Mouse (Mus musculus) midbrain, postnatal 0 days (tissue): ENCODE measurements at regions not wholly inside any gene's neighbourhood (a gene's known extent, or its start where the extent isn't known, plus 50 kb on each side); places are given as distances from the start of the nearest gene placed in this dataset.

Experiments used
- ATAC-seq: fragments of 200-750 bp; cut with Nextera tagmentation; 2 replicates; pipeline ENCODE4 v1.8.0; 2017; ENCODE audit warnings: moderate number of reproducible peaks, mild to moderate bottlenecking, moderate TSS enrichment, moderate library complexity; ENCODE audit not compliant: low FRiP score
- DNase-seq: peaks from one replicate; pipeline ENCODE4 v3.0.0-alpha.2; 2015; ENCODE audit warnings: low spot score
- H3K27ac ChIP-seq: fragments of 300-500 bp; sonication (generic); 2 replicates; pipeline ENCODE4 v1.5.1; 2014; ENCODE audit warnings: low read depth, mild to moderate bottlenecking, low read length, mixed read lengths
- H3K27me3 ChIP-seq: fragments of 300-500 bp; sonication (generic); 2 replicates; pipeline ENCODE4 v1.6.1; 2014; ENCODE audit warnings: low read length, control low read depth, mixed read lengths; ENCODE audit not compliant: insufficient read depth
- H3K36me3 ChIP-seq: fragments of 300-500 bp; sonication (generic); 2 replicates; pipeline ENCODE4 v1.6.1; 2014; ENCODE audit warnings: low read length, control low read depth, mixed read lengths; ENCODE audit not compliant: insufficient read depth
- H3K4me1 ChIP-seq: fragments of 300-500 bp; sonication (generic); 2 replicates; pipeline ENCODE4 v1.6.1; 2014; ENCODE audit warnings: mild to moderate bottlenecking, control low read depth, antibody characterized with exemption, low read length, mixed read lengths; ENCODE audit not compliant: insufficient read depth
- H3K4me2 ChIP-seq: fragments of 300-500 bp; sonication (generic); 2 replicates; pipeline ENCODE4 v1.6.1; 2014; ENCODE audit warnings: low read depth, mild to moderate bottlenecking, low read length, mixed read lengths; ENCODE audit not compliant: poor library complexity, severe bottlenecking
- H3K4me3 ChIP-seq: fragments of 300-500 bp; sonication (generic); 2 replicates; pipeline ENCODE4 v1.5.1; 2014; ENCODE audit warnings: low read depth, mild to moderate bottlenecking, low read length, moderate library complexity
- H3K9ac ChIP-seq: fragments of 300-500 bp; sonication (generic); replicated peaks from 2 replicates; pipeline ENCODE4 v1.6.1; 2014; ENCODE audit warnings: mild to moderate bottlenecking, low read length, moderate library complexity, mixed read lengths; ENCODE audit not compliant: poor library complexity, severe bottlenecking
- H3K9me3 ChIP-seq: fragments of 300-500 bp; sonication (generic); 2 replicates; pipeline ENCODE4 v1.6.1; 2016; ENCODE audit warnings: low read length, control low read depth
- CTCF ChIP-seq: IDR thresholded peaks from 2 replicates; pipeline ENCODE4 v1.5.1; 2016; ENCODE audit warnings: antibody characterized with exemption, mild to moderate bottlenecking
- WGBS: fragments of 180-500 bp; shearing (Covaris S2); extraction: QIAGEN DNeasy Blood & Tissue Kit; methylation state at CpG from one replicate; pipeline ENCODE4 v1.1.7; 2014; 5-methylcytosine and 5-hydroxymethylcytosine counted together

DNA sequence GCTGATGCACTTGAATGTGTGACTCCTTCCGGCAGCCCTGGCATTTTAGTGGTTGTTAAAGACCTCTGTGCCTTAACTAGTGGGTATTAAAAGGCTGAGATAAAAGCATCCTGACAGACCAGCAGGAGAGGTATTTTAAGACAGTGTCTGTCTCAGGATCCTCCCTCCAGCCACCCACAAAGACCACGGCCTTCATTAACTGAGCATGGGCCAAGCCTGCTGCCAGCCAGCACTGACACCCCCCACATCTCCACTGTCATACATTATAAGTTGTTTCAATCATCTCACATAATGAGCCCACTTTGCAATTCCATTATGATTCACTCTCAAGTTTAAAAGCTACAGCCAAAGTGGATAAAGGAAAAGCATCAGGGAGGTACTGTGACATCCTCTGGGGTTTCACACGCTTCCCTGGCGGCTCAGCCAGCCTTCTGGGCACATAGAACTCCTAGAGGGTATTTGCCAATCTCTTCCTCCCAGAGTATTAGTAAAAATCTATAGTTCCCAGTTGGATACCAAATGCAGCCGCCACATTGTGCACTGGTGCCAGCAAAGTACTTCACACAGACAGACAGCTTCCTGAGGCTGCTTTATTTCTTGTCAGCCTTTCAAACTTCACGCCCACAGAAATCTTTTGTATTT lies 333.8 kb downstream of the Olfr1505 start:
- Histone ChIP-seq H3K27me3 (no peaks in the 10 kb centered on the region), H3K27ac (no peak overlapping the region), H3K4me1 (0 out of 2 replicates have a peak, but pooled peaks cover 5% of the 10 kb centered on the region), H3K4me2 (no peak overlapping the region), H3K4me3 (no peak overlapping the region), H3K9ac (no peak overlapping the region), H3K36me3 (no peaks in the 10 kb centered on the region), H3K9me3 (no peaks in the 10 kb centered on the region)
- no peak for TF ChIP-seq CTCF
- DNase-seq (peak; percentile 67), ATAC-seq (no peak)
- 30% methylated on average over 6 of the region's 6 CpGs for WGBS

DNA sequence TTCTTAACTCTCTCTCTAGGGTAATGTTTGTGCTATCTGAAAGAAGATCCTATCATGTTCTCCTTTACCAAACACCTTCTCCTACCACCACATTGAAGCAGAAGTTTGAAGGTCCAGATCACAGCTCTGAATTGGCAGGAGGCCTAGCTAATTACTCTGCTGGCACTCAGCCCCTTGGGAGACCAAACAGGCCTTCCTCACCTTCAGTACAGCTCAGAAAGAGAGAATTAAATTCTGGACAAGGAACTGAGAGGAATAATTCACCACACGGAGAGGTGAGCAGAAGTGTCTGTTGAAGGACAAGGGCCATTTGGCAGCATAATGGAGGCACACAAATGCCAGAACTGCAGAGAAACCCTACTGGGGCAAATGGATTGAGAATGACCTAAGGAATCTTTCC lies 334.6 kb downstream of the Olfr1505 start:
- H3K27me3 ChIP-seq: no peaks in the 10 kb centered on the region
- H3K9me3 ChIP-seq: no peaks in the 10 kb centered on the region
- TF ChIP-seq CTCF: no peak
- no peak overlapping the region for H3K4me2 ChIP-seq
- no peak overlapping the region for H3K4me3 ChIP-seq
- H3K4me1 ChIP-seq: 0 out of 2 replicates have a peak, but pooled peaks cover 5% of the 10 kb centered on the region
- no peak overlapping the region for H3K27ac ChIP-seq
- no peaks in the 10 kb centered on the region for H3K36me3 ChIP-seq
- no peak for ATAC-seq
- WGBS: 32% methylated on average over 1 of the region's 1 CpGs
- peak; percentile 33 for DNase-seq
- no peak overlapping the region for H3K9ac ChIP-seq

GRCm38 (mm10) chr19:14258621-14259051 lies 339.2 kb downstream of the Tle4 start:
- Histone ChIP-seq H3K9me3 (no peaks in the 10 kb centered on the region), H3K9ac (no peak overlapping the region), H3K4me1 (peaks cover 3% of the 10 kb centered on the region; the same call in 1 of the 2 replicates), H3K27ac (no peak overlapping the region), H3K4me2 (no peak overlapping the region), H3K36me3 (no peaks in the 10 kb centered on the region), H3K27me3 (no peaks in the 10 kb centered on the region), H3K4me3 (no peak overlapping the region)
- ATAC-seq (no peak), DNase-seq (peak; percentile 29)
- TF ChIP-seq CTCF: peak; percentile 11; the same call in 1 of the 2 replicates
- 4% methylated on average over 5 of the region's 5 CpGs for WGBS

GRCm38 (mm10) chr19:14259223-14259622 lies 338.6 kb downstream of the Tle4 start:
- TF ChIP-seq CTCF: no peak
- ATAC-seq (no peak), DNase-seq (no peak)
- no peaks in the 10 kb centered on the region for H3K27me3 ChIP-seq
- no peak overlapping the region for H3K9ac ChIP-seq
- no peaks in the 10 kb centered on the region for H3K9me3 ChIP-seq
- H3K27ac ChIP-seq: no peak overlapping the region
- H3K4me2 ChIP-seq: no peak overlapping the region
- no peak overlapping the region for H3K4me3 ChIP-seq
- 28% methylated on average over 2 of the region's 2 CpGs for WGBS
- peaks cover 3% of the 10 kb centered on the region; the same call in 1 of the 2 replicates for H3K4me1 ChIP-seq
- no peaks in the 10 kb centered on the region for H3K36me3 ChIP-seq

DNA sequence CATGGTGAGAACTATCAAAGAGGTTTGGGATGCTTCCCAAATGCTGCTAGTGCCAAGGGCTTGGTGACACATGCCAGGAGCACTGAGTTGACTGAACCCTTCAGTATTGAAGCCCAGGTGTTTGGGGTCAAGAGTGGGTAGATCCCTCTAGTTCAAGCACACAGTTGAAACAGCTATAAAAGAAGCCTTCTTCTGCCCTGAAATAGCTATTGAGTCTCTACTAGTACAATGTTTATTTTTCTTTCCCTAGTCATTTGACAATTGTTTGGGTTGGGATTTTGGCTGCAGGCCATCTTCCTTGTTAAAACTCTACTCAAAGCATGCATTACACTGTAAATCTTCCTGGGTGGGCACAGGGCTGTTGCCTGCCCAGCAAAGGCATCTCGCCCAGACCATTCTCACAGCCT lies 308.5 kb downstream of the Tle4 start:
- H3K27ac ChIP-seq: no peak overlapping the region
- no peaks in the 10 kb centered on the region for H3K36me3 ChIP-seq
- H3K4me3 ChIP-seq: no peak overlapping the region
- no peak overlapping the region for H3K9ac ChIP-seq
- no peaks in the 10 kb centered on the region for H3K9me3 ChIP-seq
- WGBS: 54% methylated on average over 1 of the region's 1 CpGs
- no peaks in the 10 kb centered on the region for H3K27me3 ChIP-seq
- DNase-seq (peak; percentile 54), ATAC-seq (no peak)
- TF ChIP-seq CTCF: no peak
- no peaks in the 10 kb centered on the region for H3K4me1 ChIP-seq
- H3K4me2 ChIP-seq: no peak overlapping the region

DNA sequence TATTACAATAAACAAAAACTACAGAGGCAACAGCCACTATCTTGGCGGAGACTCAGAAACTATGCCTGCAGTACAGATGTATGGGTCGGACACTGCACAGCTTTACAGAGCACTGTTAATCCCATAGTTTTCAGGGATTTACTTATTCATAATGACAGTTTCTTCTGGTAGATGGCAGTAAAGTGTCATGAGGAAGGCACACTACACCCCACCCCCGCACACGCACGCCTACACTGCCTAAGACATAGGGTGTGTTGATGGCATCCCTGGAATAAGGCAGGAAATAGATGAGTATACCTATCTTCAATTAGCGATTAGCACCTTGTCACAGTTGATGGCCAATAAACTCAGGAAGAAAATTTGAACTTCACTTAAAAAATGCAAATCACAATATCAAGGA lies 306.9 kb downstream of the Tle4 start:
- DNase-seq: peak; percentile 40
- WGBS: 68% methylated on average over 6 of the region's 6 CpGs
- Histone ChIP-seq H3K27me3 (no peaks in the 10 kb centered on the region), H3K4me1 (no peaks in the 10 kb centered on the region), H3K9me3 (no peaks in the 10 kb centered on the region), H3K4me2 (no peak overlapping the region), H3K27ac (no peak overlapping the region), H3K36me3 (no peaks in the 10 kb centered on the region), H3K4me3 (no peak overlapping the region), H3K9ac (no peak overlapping the region)
- ATAC-seq: no peak
- TF ChIP-seq CTCF: peak; percentile 59
